Mouse (Mus musculus) adipocyte (in vitro differentiated cells): ENCODE data around the gene Aoc2.

Experiments
- DNase-seq: peaks from one replicate; pipeline ENCODE4 v3.0.0-alpha.2; 2016; ENCODE audit warnings: low spot score

Gene Aoc2

DNA sequence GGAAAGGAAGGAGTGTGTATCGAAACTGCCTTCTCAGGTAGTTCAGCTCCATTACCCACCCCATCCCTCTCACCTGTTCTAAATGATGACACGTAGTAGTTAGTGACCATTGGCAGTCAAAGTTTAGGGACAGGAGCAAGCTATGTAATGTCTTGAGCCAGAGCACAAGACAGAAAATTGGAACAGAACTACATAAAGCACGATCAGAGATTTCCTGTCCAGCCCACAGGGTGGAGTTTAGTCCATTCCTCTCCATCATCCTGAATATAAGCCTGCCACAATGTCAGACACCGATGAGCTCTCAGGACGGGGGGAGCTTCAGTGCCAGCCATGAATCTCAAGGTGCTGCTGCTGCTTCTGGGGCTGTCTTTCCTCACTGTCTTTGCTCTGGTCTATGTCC is at the start of gene Aoc2:
Gene Aoc2 (plus strand): TSS at position 301 of the 400 bp plus-strand sequence.
- no peak for DNase-seq

GRCm38 (mm10) chr11:101275309-101275708 is 49.6 kb upstream of the Aoc2 start:
- no peak for DNase-seq

- DNase-seq: no peak
Measured at GRCm38 (mm10) chr11:101276319-101277070, 48.4 kb upstream of the Aoc2 start.

- peak; percentile 39 for DNase-seq
Measured at GRCm38 (mm10) chr11:101277381-101278222, 47.3 kb upstream of the Aoc2 start.

DNA sequence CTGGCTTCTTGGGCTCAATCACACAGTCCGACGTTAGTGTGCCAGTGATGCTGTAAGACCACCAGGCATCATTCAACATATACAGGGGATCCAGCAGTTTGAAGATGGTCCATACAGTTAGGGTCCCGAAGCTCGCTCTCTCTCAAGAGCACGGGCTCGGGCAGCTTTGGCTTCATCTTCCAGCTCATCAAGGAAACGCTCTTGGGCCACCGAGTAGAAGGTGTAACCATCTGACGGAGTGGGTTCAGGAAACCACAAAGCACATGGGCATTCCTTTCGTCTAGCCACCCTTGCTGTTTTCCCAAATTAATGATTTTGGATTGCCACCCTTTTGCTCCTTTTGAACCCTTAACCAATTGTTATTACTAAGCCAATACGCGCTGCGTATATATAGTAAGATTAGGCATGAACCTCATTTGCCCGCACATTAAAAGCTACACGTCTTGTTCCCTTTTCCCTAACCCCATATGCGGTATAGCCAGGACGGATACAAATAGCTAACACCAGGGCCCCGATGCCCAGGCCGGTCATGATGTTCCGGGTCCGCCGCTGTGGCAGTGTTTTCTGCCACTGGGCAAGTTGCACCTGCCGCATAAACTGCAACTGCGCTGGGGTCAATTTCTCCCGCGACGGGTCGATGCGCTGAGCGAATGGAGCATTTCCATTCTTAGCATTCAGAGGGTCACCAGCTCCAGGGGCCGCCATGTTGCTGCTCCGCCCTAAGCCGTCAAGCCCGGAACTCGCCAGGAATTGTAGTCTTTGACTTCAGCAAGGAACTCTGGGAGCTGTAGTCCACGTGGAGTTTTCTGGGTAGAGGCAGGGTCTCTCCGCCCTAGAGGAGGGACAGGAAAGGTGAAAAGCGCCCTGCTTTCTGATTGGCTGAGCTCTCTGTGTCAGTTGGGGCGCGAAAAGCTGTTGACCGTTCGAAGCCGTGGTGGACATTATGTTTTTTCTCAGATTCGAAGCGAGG is 46.4 kb upstream of the Aoc2 start, which contains the start of the genes Cntd1 and Coa3:
Gene Cntd1 (plus strand): TSS at position 790 of the 970 bp plus-strand sequence.
Gene Coa3 (minus strand): TSS at position 892 of the 970 bp plus-strand sequence.
- DNase-seq: peak; percentile 67

DNA sequence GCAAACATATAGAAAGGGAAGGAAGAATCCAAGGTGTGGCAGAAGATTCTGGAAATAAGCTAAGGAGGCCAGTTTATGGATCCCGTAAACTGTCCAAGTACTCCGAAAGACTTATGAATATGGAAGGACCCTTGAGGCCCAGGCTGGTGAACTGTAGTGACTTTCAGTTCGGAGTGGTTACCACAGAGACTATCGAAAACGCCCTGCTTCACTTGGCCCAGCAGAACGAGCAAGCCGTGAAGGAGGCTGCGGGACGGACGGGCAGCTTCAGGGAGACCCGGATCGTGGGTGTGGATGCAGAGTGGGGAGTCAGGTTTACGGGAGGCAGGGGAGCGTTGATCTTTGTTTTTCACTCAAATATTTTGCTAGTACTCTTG is 45.7 kb upstream of the Aoc2 start:
- DNase-seq: no peak

DNA sequence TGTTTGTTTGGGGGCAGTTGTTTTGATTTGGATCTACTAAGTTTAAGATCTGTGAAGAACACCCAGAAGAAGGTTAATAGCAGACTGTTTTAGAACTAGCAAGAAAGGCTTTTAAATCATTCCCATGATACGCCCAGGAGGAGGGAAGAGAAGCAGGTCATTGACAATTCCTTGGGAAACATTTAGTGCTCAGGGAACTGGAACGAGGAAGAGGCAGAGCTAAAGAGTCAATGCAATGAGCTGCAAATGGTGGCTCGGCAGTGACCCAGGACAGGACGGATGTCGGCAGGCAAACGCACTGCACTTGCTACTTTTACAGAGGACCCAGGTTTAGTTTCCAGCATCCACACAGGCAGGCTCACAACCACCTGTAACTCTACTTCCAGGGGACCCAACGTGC is 44.0 kb upstream of the Aoc2 start:
- DNase-seq: no peak

- no peak for DNase-seq
Measured at GRCm38 (mm10) chr11:101282896-101283295, 42.0 kb upstream of the Aoc2 start.

DNA sequence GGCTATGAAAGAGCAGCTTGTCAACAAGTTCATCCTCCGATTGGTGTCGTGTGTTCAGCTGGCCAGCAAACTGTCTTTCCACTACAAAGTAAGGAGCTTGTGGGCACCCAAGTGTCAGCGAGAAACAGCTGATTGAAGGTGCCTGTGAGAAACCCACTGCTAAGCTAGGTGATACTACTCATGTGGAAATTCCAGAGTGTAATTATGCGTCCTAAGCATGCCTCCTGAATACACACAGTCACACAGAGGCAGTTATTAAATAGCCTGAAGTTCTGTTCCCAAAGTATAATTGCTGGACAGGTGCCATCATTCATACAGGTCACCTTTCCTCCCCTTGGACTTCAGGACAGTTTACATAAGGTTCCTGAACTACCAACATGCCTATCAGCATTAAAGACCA is 41.1 kb upstream of the Aoc2 start:
- no peak for DNase-seq

DNA sequence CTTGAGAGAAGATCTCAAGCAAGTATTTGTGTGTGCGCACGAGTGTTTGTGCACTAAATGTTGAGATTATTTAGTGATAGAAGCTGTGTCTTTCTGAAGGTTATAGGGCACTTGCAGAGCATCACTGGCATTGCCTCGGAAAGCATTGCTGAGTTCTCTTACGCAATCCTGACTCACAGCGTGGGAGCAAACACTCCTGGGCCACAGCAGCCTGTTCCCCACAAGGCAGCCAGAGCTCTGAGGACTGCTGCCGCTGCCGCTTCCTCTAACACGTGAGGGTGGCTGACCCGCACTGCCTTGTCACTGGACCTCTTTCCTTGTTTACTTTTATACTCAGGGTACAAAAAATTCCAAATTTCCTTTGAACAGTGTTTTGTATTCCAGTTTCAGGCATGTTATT is 37.6 kb upstream of the Aoc2 start:
- peak; percentile 82 for DNase-seq

DNA sequence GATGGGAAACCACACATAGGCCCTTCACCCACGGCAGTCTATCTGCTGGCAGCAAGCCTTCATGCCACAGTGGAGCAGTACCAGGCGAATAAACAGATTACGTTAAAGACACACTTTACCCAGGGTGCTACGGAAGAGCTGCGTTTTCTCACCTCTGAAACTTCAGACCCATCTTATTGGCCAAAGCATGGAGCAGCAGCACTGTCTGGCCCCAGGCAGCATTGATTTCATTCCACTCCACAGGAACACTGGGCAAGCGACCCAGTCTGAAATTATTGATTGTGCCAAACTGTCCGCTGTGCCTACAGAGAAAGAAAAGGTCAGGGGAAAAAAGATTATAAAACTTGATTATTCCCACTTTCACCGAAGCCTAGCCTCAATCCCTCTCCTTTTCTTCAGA is 33.6 kb upstream of the Aoc2 start:
- no peak for DNase-seq

DNA sequence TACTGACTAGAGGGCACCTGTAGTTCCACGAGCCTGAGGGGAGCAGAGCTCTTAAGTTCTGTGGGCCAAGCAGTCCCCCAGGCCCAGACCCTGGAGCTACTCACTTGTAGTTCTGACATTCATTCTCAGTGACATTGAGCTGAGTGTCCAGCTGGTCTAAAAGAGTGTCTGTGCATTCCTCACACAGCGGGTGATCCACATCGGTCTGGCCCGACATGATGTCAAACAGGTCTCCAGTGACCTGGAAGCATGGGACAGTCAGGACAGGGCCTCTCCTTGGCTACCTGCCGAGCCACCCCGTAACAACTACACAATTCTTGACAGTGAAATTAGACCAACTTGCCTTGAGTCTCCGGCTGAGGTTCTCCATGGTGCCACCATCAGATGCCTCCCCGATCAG is 29.7 kb upstream of the Aoc2 start:
- no peak for DNase-seq

- no peak for DNase-seq
Measured at GRCm38 (mm10) chr11:101300881-101301280, 24.0 kb upstream of the Aoc2 start.

- DNase-seq: peak; percentile 21
Measured at GRCm38 (mm10) chr11:101301299-101302003, 23.4 kb upstream of the Aoc2 start.

DNA sequence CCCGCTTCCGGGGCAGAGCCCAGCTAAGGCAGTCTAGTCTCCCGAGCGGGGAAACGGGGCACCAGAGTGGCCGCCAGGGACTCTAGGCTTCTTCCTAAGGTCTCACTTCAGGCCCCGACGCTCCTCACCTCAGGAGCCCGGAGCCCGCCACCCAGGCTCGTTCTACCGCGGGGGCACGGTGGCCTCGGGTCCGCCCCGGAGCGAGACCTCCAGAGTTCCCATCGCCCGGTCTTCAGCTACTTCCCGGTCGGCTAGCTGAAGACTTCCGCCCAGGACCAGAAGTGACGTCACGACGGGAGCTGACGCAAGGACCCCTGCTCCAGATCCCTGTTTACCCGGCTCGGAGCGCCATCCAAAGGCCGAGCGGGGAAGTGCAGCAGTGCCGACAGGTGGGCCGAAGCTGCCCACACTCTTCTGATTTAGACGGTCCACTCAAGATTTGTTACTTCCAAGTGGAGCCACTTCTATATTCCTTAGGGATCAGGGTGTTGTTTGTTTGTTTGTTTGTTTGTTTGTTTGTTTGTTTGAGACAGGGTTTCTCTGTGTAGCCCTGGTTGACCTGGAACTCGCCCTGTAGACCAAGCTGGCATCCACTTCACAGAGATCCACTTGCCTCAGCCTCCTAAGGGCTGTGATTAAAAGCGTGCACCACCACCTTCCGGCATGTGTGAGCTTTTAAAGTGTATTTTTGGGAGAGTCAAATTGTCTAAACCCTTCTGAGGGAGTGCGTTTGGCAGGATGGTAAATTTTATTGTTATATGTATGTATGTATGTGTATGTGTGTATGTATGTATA is 22.7 kb upstream of the Aoc2 start, which contains the start of gene Becn1:
Gene Becn1 (minus strand): TSS at position 283 of the 795 bp plus-strand sequence.
- DNase-seq: peak; percentile 97

DNA sequence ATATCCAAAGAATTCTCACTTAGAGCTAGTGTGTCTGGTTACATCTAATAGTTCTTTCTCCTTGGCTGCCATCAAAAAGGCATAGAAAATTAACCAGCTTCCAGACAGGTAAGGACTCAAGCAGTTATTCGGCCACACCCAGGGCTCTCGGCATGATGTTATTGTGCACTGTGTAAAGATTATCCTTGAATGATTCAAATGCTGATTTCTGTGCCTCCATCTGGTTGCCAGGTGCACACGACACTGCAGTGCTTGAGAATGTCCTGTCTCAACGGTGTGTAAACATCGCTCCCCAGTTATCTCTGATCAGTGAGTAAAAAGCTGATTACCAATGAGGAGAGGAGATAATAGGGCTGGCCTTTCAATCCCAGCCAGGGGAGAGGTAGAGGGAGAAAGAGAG is 17.1 kb upstream of the Aoc2 start:
- DNase-seq: no peak

- DNase-seq: no peak
Measured at GRCm38 (mm10) chr11:101311083-101311482, 13.8 kb upstream of the Aoc2 start.

DNA sequence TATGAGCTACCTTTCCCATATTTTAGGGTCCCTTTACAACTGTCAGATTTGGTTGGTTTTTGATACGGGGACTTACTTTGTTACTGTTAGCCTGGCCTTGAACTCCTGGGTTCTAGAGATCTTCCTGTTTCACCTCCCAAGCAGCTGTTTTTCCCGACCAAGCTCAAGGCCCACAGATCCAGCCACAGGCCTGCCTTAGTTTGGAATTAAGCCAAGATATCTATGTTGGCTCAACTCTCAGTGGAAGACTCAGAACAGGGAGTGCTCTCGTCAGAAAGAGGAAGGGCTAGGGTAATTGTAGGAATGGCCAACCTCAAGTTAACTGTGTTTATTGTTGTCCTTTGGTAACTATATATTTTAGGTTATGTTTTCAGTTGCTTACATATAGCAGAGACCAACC is 12.7 kb upstream of the Aoc2 start:
- no peak for DNase-seq

- DNase-seq: no peak
Measured at GRCm38 (mm10) chr11:101314567-101314966, 10.3 kb upstream of the Aoc2 start.

GRCm38 (mm10) chr11:101315082-101315650 is 9.7 kb upstream of the Aoc2 start:
- no peak for DNase-seq
